Mouse (Mus musculus): ENCODE results near the gene Rab8a.

Rab8a gene

DNA sequence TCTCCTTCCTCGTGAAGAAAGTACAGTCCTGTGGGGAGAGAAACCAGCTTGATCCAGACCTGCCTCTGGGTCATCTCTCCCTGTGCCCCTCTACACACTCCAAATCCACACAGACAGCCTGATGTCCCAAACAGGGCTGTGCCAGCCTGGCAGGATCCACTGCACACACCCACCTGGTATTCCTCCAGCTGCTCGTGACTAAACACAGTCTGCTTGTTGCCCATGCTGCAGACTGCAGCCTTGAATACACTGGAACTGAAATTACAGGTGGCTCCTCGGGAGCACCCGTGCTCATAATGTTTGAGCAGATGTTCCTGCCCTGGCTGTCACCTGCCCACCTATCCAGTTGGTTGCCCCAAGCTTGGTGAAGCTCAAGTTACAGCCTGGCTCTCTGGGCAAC lies 51.8 kb downstream of the Rab8a start, which contains the start of gene Cib3:
Gene Cib3, minus strand, starts transcription at position 87 of the 400 bp plus-strand sequence.
- DNase-seq (ENCODE audit: low read depth), result no peak

DNA sequence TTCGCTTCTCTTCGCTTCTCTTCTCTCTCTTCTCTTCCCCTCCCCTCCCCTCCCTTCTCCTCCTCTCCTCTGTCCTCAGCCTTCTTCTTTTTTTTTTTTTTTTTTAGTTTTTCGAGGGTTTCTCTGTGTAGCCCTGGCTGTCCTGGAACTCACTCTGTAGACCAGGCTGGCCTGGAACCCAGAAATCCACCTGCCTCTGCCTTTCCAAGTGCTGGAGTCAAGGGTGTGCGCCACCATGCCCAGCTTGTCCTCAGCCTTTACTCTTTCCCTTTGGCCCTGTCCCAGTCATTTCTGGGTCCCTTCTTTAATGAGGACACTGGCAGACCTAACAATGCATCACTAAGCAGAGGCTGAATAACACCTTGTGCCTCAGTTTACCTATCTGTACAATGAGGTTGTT lies 52.5 kb downstream of the Rab8a start, which contains the start of gene Gm11034:
Gene Gm11034, minus strand, starts transcription at position 101 of the 400 bp plus-strand sequence.
- DNase-seq (ENCODE audit: low read depth), result no peak

GRCm38 (mm10) chr8:72215060-72215459 lies 54.1 kb downstream of the Rab8a start:
- DNase-seq (ENCODE audit: low read depth), result peak; percentile 68

GRCm38 (mm10) chr8:72215871-72216270 lies 54.9 kb downstream of the Rab8a start:
- DNase-seq (ENCODE audit: low read depth), result peak; percentile 73

GRCm38 (mm10) chr8:72218781-72219540 lies 58.0 kb downstream of the Rab8a start:
- DNase-seq (ENCODE audit: low read depth), result peak; percentile 54

- DNase-seq (ENCODE audit: low read depth), result peak; percentile 99
Observed at GRCm38 (mm10) chr8:72219541-72220363, 58.8 kb downstream of the Rab8a start, which contains the start of gene Fam32a. TSS of gene Fam32a (plus strand) at chr8:72219730.

- DNase-seq (ENCODE audit: low read depth), result peak; percentile 54
Observed at GRCm38 (mm10) chr8:72220758-72221157, 59.8 kb downstream of the Rab8a start.

GRCm38 (mm10) chr8:72222656-72223055 lies 61.7 kb downstream of the Rab8a start:
- no peak for DNase-seq (ENCODE audit: low read depth)
